Mouse (Mus musculus) testis, adult 2 months (tissue): Measurements from ENCODE around the gene Gm21887.
"Not testable (repeated sequence)": the region's sequence is repeated elsewhere in the genome, so short reads cannot be mapped to it uniquely, and the experiment has no call there.

ENCODE experiments used
- CTCF ChIP-seq: fragments of 200-500 bp; IDR thresholded peaks from 2 replicates; pipeline ENCODE4 v1.5.1; 2012; ENCODE audit warnings: low read depth, mild to moderate bottlenecking, inconsistent platforms, low read length, moderate library complexity; ENCODE audit not compliant: control insufficient read depth, insufficient read depth, insufficient replicate concordance
- POLR2A ChIP-seq: fragments of 200-500 bp; IDR thresholded peaks from 2 replicates; pipeline ENCODE4 v1.6.1; 2012; ENCODE audit warnings: low read depth, mild to moderate bottlenecking, inconsistent platforms, low read length, moderate library complexity; ENCODE audit not compliant: control insufficient read depth

- not testable (repeated sequence) for TF ChIP-seq CTCF, POLR2A
Measured at GRCm38 (mm10) chrX:169992086-169992930, 17.2 kb upstream of the Gm21887 start.
